Mouse (Mus musculus) adrenal gland, postnatal 4 days (tissue): ENCODE data around the gene Cdca4. TPM values are rescaled to one million over a fixed set of nuclear protein-coding genes. Genes with fewer than 3 reads are reported as not detected.
"Not testable (repeated sequence)": the region's sequence is repeated elsewhere in the genome, so short reads cannot be mapped to it uniquely, and the experiment has no call there.

ENCODE experiments used
- DNase-seq, 2 experiments: peaks; one replicate each; pipeline ENCODE4 v3.0.0; 2021 to 2022; ENCODE audit warnings: low spot score in 2 of 2, mixed read lengths in 2 of 2
- total RNA-seq, 2 experiments: library from RNA; stranded (reverse); gene quantifications; 2 replicates each; pipeline ENCODE4 v1.2.3; 2021

The Cdca4 gene
- total RNA-seq, 2 experiments from 2014 or later, result 31.1 to 32.5 TPM

- peak in 1 of 2 experiments; percentile 36 for DNase-seq
Measured at GRCm38 (mm10) chr12:112828501-112829243, 551 bp downstream of the Cdca4 start.

GRCm38 (mm10) chr12:112825901-112826300 lies 3.3 kb downstream of the Cdca4 start:
- no peak for DNase-seq

GRCm38 (mm10) chr12:112823221-112823620 lies 6.0 kb downstream of the Cdca4 start:
- DNase-seq, result no peak

- DNase-seq, result no peak
Measured at GRCm38 (mm10) chr12:112822676-112823075, 6.5 kb downstream of the Cdca4 start.

- no peak for DNase-seq
Measured at GRCm38 (mm10) chr12:112821974-112822373, 7.2 kb downstream of the Cdca4 start.

- DNase-seq, result no peak
Measured at GRCm38 (mm10) chr12:112821216-112821615, 8.0 kb downstream of the Cdca4 start.

- no peak for DNase-seq
Measured at GRCm38 (mm10) chr12:112820401-112820999, 8.7 kb downstream of the Cdca4 start.

- DNase-seq, result no peak
Measured at GRCm38 (mm10) chr12:112819057-112819662, 10.1 kb downstream of the Cdca4 start.

GRCm38 (mm10) chr12:112816866-112817265 lies 12.4 kb downstream of the Cdca4 start:
- DNase-seq, result not testable (repeated sequence)

- DNase-seq, result no peak
Measured at GRCm38 (mm10) chr12:112816294-112816693, 12.9 kb downstream of the Cdca4 start.

GRCm38 (mm10) chr12:112814682-112815470 lies 14.3 kb downstream of the Cdca4 start:
- no peak for DNase-seq

- DNase-seq, result no peak
Measured at GRCm38 (mm10) chr12:112813370-112813769, 15.9 kb downstream of the Cdca4 start.

GRCm38 (mm10) chr12:112810092-112810885 lies 18.9 kb downstream of the Cdca4 start:
- no peak for DNase-seq

- no peak for DNase-seq
Measured at GRCm38 (mm10) chr12:112809641-112810040, 19.6 kb downstream of the Cdca4 start.

GRCm38 (mm10) chr12:112808587-112809364 lies 20.4 kb downstream of the Cdca4 start, which contains the start of gene Clba1:
TSS of gene Clba1 (plus strand) at chr12:112808937.
- DNase-seq, result peak; percentile 70 to 75

- no peak for DNase-seq
Measured at GRCm38 (mm10) chr12:112808212-112808586, 21.0 kb downstream of the Cdca4 start.

- no peak for DNase-seq
Measured at GRCm38 (mm10) chr12:112807796-112808195, 21.4 kb downstream of the Cdca4 start.

- DNase-seq, result no peak
Measured at GRCm38 (mm10) chr12:112806044-112806443, 23.2 kb downstream of the Cdca4 start.

GRCm38 (mm10) chr12:112804046-112804445 lies 25.2 kb downstream of the Cdca4 start:
- DNase-seq, result no peak

- DNase-seq, result no peak
Measured at GRCm38 (mm10) chr12:112802917-112803316, 26.3 kb downstream of the Cdca4 start.
